Mouse (Mus musculus) lung, postnatal 10 days (tissue): Measurements from ENCODE around the gene Gp9.

Source experiments
- DNase-seq: peaks from one replicate; pipeline ENCODE4 v3.0.0; 2021

The Gp9 gene

DNA sequence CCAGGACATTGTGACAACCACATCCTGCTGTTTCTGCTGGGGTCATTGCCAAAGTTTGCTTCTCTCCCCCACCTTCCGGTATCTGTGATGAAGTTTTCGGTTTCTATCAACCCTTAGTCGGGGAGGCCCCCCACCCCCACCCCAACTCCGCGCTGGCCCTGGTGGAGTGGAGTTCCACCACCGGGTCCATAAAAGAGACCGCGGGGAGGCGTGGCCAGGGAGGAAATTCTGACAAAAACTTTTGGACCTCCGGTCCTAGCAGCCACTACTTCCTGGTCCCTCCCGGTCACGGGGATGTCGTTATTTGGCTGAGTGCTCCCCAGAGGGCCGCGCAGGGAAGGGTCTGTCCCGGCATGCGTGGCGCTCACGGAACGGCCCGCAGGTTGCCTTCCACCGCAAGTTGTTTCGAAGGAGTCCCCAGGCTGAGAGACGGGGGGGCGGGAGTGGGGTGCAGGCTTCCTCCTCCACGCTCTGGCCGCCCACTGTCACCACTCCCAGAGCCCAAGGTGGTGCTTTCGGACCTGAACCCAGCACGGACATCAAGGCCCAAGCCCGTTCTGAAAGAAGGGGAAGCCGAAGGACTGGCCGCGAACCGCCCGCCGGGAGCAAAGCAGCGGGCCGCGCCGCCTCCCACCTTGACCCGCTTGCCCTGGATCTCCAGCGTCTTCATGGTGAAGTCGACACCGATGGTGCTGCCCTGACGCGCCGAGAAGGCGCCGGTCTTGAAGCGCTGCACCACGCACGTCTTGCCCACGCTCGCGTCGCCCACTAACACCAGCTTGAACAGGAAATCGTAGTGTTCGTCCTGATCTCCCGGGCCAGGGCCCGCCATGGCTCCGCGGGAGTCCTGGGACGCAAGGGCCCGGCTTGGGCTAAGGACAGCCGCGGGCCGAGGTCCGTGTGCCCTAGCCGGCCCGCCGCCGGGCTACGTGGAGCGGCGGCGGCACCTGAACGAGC lies 33.1 kb downstream of the Gp9 start:
- peak; percentile 87 for DNase-seq

DNA sequence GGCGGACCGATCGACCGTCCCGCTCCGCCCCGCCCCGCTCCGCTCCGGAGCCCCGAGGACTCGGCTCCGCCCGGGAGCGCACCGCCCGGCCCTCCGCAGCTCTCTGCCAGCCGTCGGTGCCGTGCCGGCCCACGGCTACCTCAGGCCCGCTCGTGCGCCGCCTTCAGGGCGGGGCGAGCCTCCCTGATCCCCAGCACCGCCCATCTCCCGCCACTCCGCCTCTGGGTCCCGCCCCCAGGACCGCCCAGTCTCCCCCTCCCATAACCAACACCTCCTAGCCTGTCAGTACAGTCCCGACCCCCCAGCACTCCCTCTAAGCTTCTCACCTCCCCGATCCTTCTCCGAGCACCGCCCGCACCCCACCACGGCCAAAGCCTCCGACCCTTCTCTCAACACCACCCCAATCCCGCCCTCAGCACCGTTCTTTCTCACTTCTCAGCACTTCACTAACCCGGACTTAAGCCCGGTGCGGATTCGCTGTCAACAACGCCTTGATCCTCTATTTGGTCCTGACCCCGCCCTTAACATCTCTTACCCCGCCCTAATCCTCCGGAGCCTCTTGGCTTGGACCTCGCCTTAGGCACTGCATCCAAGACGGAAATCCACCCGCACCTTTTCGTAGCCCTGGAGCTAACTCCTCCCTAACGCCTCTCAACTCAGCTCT lies 33.9 kb downstream of the Gp9 start, which contains the start of gene Rab43:
Gene Rab43 (minus strand): TSS at position 490 of the 664 bp plus-strand sequence.
- peak; percentile 97 for DNase-seq

DNA sequence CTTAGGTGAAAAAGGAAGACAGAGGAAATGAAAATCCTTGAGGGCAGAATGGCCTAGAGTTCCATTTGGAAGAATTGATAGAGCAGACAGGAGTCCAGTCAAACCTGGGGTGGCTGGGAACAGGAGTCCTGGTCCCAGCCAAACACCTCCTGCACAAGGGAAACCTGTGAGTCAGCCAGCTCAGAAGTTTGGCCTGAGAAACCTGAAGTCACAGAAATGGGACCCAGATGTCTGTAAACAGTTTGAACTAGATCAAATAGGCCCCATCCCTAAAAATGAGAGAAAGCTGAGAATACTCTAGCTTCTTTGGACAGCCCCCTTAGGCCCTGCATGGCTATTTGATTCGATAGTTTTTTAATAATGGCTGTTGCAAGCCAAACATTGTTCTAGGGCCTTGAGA lies 34.8 kb downstream of the Gp9 start:
- no peak for DNase-seq

GRCm38 (mm10) chr6:87814486-87814885 lies 36.6 kb downstream of the Gp9 start:
- DNase-seq: no peak

DNA sequence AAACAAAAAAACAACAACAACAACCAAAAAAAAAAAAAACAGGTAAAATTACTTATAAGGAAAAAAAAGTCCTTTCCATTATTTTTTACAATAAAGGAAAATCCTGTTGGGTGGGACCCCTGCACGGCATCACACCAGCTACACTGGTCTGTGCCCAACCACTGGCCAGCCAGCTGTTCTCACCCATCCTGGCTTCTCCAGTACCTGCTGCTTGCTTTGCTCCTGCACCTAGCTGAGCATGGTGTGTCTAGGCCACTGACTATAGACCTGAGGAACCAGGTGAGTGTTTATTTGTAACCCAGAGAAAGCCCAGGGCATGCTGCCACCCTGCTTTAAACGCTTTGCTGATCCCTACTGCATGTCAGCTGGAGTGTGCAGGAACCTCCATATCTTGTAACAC lies 42.5 kb downstream of the Gp9 start:
- no peak for DNase-seq
